Mouse (Mus musculus) MEL (cell line): Measurements from ENCODE around the gene Cdca7l. TPM values are rescaled to one million over a fixed set of nuclear protein-coding genes. Genes with fewer than 3 reads are reported as not detected.
"Not testable (repeated sequence)": the region's sequence is repeated elsewhere in the genome, so short reads cannot be mapped to it uniquely, and the experiment has no call there.

Source experiments
- DNase-seq: peaks from one replicate; pipeline ENCODE4 v3.0.0; 2011; ENCODE audit warnings: low read depth, low spot score
- H3K27ac ChIP-seq: 2 replicates; pipeline ENCODE4 v1.5.1; 2012; ENCODE audit warnings: low read depth, mild to moderate bottlenecking, control low read depth, low read length, moderate library complexity; ENCODE audit not compliant: control insufficient read depth
- H3K27me3 ChIP-seq, 2 experiments: fragments of 150-350 bp in 1 of 2; sonication (generic) in 1 of 2; 2 replicates each; pipeline ENCODE4 v1.6.1; 2012; ENCODE audit warnings: low read length in 2 of 2, mild to moderate bottlenecking in 2 of 2, improper control_type of control experiment in 1 of 2, moderate library complexity in 1 of 2; ENCODE audit not compliant: insufficient read depth in 2 of 2, control insufficient read depth in 1 of 2
- H3K36me3 ChIP-seq, 2 experiments: 2 replicates each; pipeline ENCODE4 v1.6.1; 2012 to 2014; ENCODE audit warnings: low read length in 2 of 2, improper control_type of control experiment in 1 of 2, inconsistent platforms in 1 of 2, mild to moderate bottlenecking in 1 of 2; ENCODE audit not compliant: insufficient read depth in 2 of 2, control insufficient read depth in 1 of 2
- H3K4me1 ChIP-seq, 2 experiments: fragments of 150-350 bp in 1 of 2; sonication (generic) in 1 of 2; 2 replicates each; pipeline ENCODE4 v1.6.1; 2012; ENCODE audit warnings: low read length in 2 of 2, improper control_type of control experiment in 1 of 2, mild to moderate bottlenecking in 1 of 2; ENCODE audit not compliant: insufficient read depth in 2 of 2, control insufficient read depth in 1 of 2
- H3K4me3 ChIP-seq, 2 experiments: fragments of 150-350 bp in 1 of 2; sonication (generic) in 1 of 2; 2 replicates each; pipeline ENCODE4 v1.5.1; 2012; ENCODE audit warnings: low read depth in 2 of 2, low read length in 2 of 2, mild to moderate bottlenecking in 2 of 2, moderate library complexity in 2 of 2, control low read depth in 1 of 2, improper control_type of control experiment in 1 of 2; ENCODE audit not compliant: control insufficient read depth in 1 of 2, insufficient read depth in 1 of 2
- H3K79me2 ChIP-seq: 2 replicates; pipeline ENCODE4 v1.6.1; 2012; ENCODE audit warnings: mild to moderate bottlenecking, low read length, moderate library complexity; ENCODE audit not compliant: control insufficient read depth, poor library complexity, insufficient read depth
- H3K9ac ChIP-seq: 2 replicates; pipeline ENCODE4 v1.6.1; 2012; ENCODE audit warnings: low read depth, mild to moderate bottlenecking, control low read depth, low read length, moderate library complexity; ENCODE audit not compliant: control insufficient read depth, poor library complexity, severe bottlenecking
- H3K9me3 ChIP-seq: fragments of 150-350 bp; sonication (generic); replicated peaks from 2 replicates; pipeline ENCODE4 v1.6.1; 2012; ENCODE audit warnings: mild to moderate bottlenecking, low read length, improper control_type of control experiment, moderate library complexity; ENCODE audit not compliant: insufficient read depth
- CHD1 ChIP-seq: IDR thresholded peaks from 2 replicates; pipeline ENCODE4 v1.6.1; 2012; ENCODE audit warnings: low read depth, mild to moderate bottlenecking, inconsistent platforms, low read length, improper control_type of control experiment
- ELF1 ChIP-seq: IDR thresholded peaks from 2 replicates; pipeline ENCODE4 v1.6.1; 2014; ENCODE audit warnings: low read depth, mild to moderate bottlenecking, inconsistent platforms, low read length, improper control_type of control experiment, moderate library complexity
- EP300 ChIP-seq, 2 experiments: IDR thresholded peaks; 2 replicates each; pipeline ENCODE4 v1.6.1; 2011; ENCODE audit warnings: improper control_type of control experiment in 2 of 2, low read length in 2 of 2, low read depth in 1 of 2, mild to moderate bottlenecking in 1 of 2
- ETS1 ChIP-seq: IDR thresholded peaks from 2 replicates; pipeline ENCODE4 v1.6.1; 2012; ENCODE audit warnings: low read depth, mild to moderate bottlenecking, inconsistent platforms, low read length, improper control_type of control experiment, moderate library complexity
- GABPA ChIP-seq: IDR thresholded peaks from 2 replicates; pipeline ENCODE4 v1.6.1; 2012; ENCODE audit warnings: low read depth, mild to moderate bottlenecking, inconsistent platforms, low read length, improper control_type of control experiment, moderate library complexity
- GATA1 ChIP-seq: IDR thresholded peaks from 2 replicates; pipeline ENCODE4 v1.6.1; 2011; ENCODE audit warnings: low read depth, low read length, improper control_type of control experiment
- KAT2A ChIP-seq: conservative IDR thresholded peaks from 2 replicates; pipeline ENCODE4 v1.6.1; 2012; ENCODE audit warnings: low read depth, low read length, improper control_type of control experiment, inconsistent platforms
- MAX ChIP-seq: IDR thresholded peaks from 2 replicates; pipeline ENCODE4 v1.6.1; 2011; ENCODE audit warnings: low read length, improper control_type of control experiment
- MEF2A ChIP-seq: IDR thresholded peaks from 2 replicates; pipeline ENCODE4 v1.6.1; 2014; ENCODE audit warnings: low read depth, mild to moderate bottlenecking, inconsistent platforms, low read length, improper control_type of control experiment; ENCODE audit not compliant: poor library complexity, insufficient replicate concordance, severe bottlenecking; ENCODE audit errors: extremely low read depth
- MXI1 ChIP-seq: IDR thresholded peaks from 2 replicates; pipeline ENCODE4 v1.6.1; 2011; ENCODE audit warnings: mild to moderate bottlenecking, low read depth, low read length, improper control_type of control experiment
- MYC ChIP-seq: IDR thresholded peaks from 2 replicates; pipeline ENCODE4 v1.6.1; 2011; ENCODE audit warnings: low read depth, mild to moderate bottlenecking, low read length, improper control_type of control experiment, moderate library complexity
- RAD21 ChIP-seq: IDR thresholded peaks from 2 replicates; pipeline ENCODE4 v1.6.1; 2011; ENCODE audit warnings: mild to moderate bottlenecking, low read depth, low read length, improper control_type of control experiment
- SMC3 ChIP-seq: IDR thresholded peaks from 2 replicates; pipeline ENCODE4 v1.6.1; 2011; ENCODE audit warnings: low read depth, low read length, improper control_type of control experiment
- TCF12 ChIP-seq: IDR thresholded peaks from 2 replicates; pipeline ENCODE4 v1.6.1; 2014; ENCODE audit warnings: low read depth, mild to moderate bottlenecking, inconsistent platforms, low read length, improper control_type of control experiment, moderate library complexity
- UBTF ChIP-seq: IDR thresholded peaks from 2 replicates; pipeline ENCODE4 v1.6.1; 2012; ENCODE audit warnings: low read depth, mild to moderate bottlenecking, inconsistent platforms, low read length, improper control_type of control experiment, moderate library complexity, borderline replicate concordance; ENCODE audit not compliant: insufficient read depth
- USF2 ChIP-seq, 2 experiments: IDR thresholded peaks; 2 replicates each; pipeline ENCODE4 v1.6.1; 2011 to 2012; ENCODE audit warnings: improper control_type of control experiment in 2 of 2, low read length in 2 of 2, borderline replicate concordance in 1 of 2, inconsistent platforms in 1 of 2, low read depth in 1 of 2, mild to moderate bottlenecking in 1 of 2; ENCODE audit not compliant: insufficient read depth in 1 of 2
- ZKSCAN1 ChIP-seq: IDR thresholded peaks from 2 replicates; pipeline ENCODE4 v1.6.1; 2012; ENCODE audit warnings: low read depth, mild to moderate bottlenecking, inconsistent platforms, low read length, improper control_type of control experiment, moderate library complexity
- polyA plus RNA-seq, 2 experiments: library from polyadenylated mRNA; stranded (reverse) in 1 of 2; unstranded in 1 of 2; fragments of >175 nt in 1 of 2; fragments of >200 nt in 1 of 2; gene quantifications; 2 replicates each; pipeline versions ENCODE4 v1.2.1 to v1.2.4; 2012; ENCODE audit warnings: low replicate concordance in 2 of 2, low read depth in 1 of 2; ENCODE audit not compliant: insufficient read length in 2 of 2, insufficient read depth in 1 of 2, missing spikeins in 1 of 2
- total RNA-seq: library from RNA; depleted of rRNA; stranded (reverse); fragments of 300-350 nt; gene quantifications from 2 replicates; pipeline ENCODE4 v1.2.3, GENCODE M21; 2012; rRNA removed

Cdca7l gene
- total RNA-seq (86.5 and 93.3 TPM in 2 replicates), polyA plus RNA-seq (1,000 to 10,000 TPM in 1 of 2 experiments, 10 to 100 TPM in 1; 99.6 to 1,920 TPM)

- not testable (repeated sequence) for DNase-seq, H3K9ac ChIP-seq, H3K36me3 ChIP-seq, H3K79me2 ChIP-seq, H3K27me3 ChIP-seq, H3K27ac ChIP-seq, H3K9me3 ChIP-seq, H3K4me3 ChIP-seq, H3K4me1 ChIP-seq
Measured at GRCm38 (mm10) chr12:117803989-117804388, at the start of gene Cdca7l. Gene Cdca7l, plus strand, starts transcription at chr12:117804289.

- Histone ChIP-seq H3K4me3 (no peak overlapping the region), H3K4me1 (no peaks in the 10 kb centered on the region), H3K27ac (no peak overlapping the region), H3K36me3 (no peaks in the 10 kb centered on the region), H3K9ac (no peak overlapping the region), H3K27me3 (no peaks in the 10 kb centered on the region), H3K9me3 (no peaks in the 10 kb centered on the region), H3K79me2 (no peaks in the 10 kb centered on the region)
- no peak for DNase-seq
- TF ChIP-seq UBTF (no peak), ELF1 (no peak), KAT2A (no peak), SMC3 (no peak), EP300 (IDR thresholded peaks at IDR 0.05; ENCODE audit: low read depth in 1 of 2, low read length in 2 of 2) (no peak), CHD1 (no peak), MEF2A (no peak), ETS1 (no peak), MYC (no peak), GATA1 (no peak), MAX (no peak), ZKSCAN1 (no peak), RAD21 (no peak), USF2 (IDR thresholded peaks at IDR 0.05; ENCODE audit: borderline replicate concordance in 1 of 2, insufficient read depth in 1 of 2, low read depth in 1 of 2, low read length in 2 of 2) (no peak), GABPA (no peak), TCF12 (no peak), MXI1 (no peak)
Measured at GRCm38 (mm10) chr12:117756010-117756409, 48.1 kb upstream of the Cdca7l start.
